Mouse (Mus musculus): Measurements from ENCODE around the gene Cox19.
"Not testable (repeated sequence)": the region's sequence is repeated elsewhere in the genome, so short reads cannot be mapped to it uniquely, and the experiment has no call there.

Gene Cox19

GRCm38 (mm10) chr5:139359244-139359643, 8.0 kb upstream of the Cox19 start:
- no peak for DNase-seq

DNA sequence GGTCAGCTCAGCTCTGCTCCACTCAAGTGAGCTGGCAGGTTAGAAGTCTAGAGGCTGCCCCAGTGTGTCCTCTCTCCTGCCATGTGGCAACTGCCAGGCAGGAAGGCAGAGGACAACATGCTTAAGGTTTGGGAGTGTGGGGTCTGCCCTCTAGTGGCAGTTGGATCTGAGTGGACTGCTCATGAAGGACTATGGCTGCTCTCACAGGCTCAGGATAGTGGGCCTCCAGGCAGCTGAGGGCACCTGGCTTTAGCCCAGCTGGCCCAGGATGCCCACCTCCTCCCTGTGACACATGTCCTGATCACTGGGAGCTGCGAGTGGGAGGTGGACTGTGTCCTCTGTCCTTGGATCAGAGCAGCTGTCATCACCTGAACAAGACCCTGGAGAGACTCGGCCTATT, 7.4 kb upstream of the Cox19 start:
- peak in 1 of 2 experiments; percentile 60 for DNase-seq

- DNase-seq: peak; percentile 77 to 88
Measured at GRCm38 (mm10) chr5:139355235-139355772, 4.1 kb upstream of the Cox19 start.

DNA sequence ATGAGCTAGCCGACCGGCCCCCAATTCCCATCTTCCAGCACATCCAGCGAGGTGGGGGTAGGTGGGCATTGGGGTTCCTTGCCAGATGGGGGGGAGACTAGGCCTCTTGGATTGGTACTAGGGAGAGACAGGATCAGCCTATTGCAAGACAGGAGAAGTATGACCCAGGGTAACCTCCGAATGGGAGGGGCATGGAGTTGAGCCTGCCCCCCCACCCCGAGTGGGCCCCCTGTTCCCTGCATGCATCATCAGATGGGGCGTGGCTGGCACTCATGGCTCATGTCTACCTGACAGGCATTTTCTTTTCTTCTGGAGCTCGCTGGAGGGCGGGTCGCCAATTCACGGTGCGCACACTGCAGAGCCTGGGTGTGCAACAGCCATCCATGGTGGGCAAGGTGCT, 2.7 kb upstream of the Cox19 start:
- DNase-seq: no peak

GRCm38 (mm10) chr5:139353496-139353895, 2.3 kb upstream of the Cox19 start:
- DNase-seq: peak in 1 of 2 experiments; percentile 62

DNA sequence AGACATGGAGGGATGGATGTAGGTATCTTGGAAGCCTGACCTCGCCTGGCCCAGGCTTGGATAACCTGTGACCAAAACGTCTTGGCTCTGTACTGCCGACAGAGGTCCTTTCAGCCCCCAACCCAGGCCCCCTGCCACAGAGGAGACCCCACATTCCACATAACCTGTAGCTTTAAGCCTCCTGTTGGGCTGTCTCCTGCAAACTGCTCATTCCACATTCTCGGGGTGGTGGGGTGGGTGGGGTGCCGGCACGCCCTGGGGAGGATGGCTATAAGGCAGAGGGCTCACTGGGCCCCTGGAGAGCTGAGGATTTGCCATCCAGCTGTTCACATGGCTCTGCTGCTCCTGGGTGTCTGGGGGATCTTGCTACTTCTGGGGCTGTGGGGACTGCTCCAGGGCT, 1.1 kb upstream of the Cox19 start, which contains the start of gene Cyp2w1:
TSS of gene Cyp2w1 (plus strand) at position 301 of the 400 bp plus-strand sequence.
- no peak for DNase-seq

DNA sequence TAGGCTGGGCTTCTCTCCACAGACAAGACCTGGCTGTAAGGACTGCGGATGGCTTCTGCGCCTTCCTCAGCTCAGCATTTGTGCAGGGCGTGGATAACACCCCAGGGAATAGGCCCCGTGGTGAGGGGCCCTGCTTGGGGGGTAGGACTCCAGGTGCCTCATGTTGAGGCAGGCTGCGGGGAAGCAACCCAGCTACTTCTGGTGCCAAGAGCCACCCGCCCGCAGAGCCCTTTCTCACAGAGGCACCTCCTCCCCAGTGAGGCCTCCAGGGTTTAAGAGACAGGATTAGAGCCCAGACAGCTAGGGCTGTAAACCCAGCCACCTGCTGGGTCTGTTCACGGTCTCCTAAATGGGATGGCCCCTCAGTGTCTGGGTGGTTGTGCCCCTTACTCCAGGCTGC, 410 bp upstream of the Cox19 start:
- no peak for DNase-seq

GRCm38 (mm10) chr5:139349713-139350112, 1.5 kb downstream of the Cox19 start:
- no peak for DNase-seq

DNA sequence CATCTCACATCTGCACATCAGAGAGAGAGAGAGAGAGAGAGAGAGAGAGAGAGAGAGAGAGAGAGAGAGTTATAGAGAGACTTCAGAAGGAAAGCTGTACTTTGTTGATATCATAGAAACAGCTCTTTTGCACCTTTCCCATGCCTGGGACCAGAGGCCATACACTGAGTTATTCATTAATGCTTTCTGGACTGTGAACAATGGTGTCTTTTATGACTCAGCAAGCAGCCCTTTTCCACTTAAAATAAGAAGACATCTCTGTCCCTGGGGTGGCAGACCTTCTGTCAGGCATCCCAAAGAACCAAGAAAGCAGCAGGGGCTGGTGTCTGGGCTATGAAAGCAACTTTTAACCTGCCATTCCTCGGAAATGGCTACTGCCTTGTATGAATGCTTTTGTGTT, 4.0 kb downstream of the Cox19 start:
- no peak for DNase-seq

- DNase-seq: no peak
Measured at GRCm38 (mm10) chr5:139345364-139345714, 5.9 kb downstream of the Cox19 start.

GRCm38 (mm10) chr5:139344687-139345363, 6.4 kb downstream of the Cox19 start:
- DNase-seq: peak; percentile 96 to 98

DNA sequence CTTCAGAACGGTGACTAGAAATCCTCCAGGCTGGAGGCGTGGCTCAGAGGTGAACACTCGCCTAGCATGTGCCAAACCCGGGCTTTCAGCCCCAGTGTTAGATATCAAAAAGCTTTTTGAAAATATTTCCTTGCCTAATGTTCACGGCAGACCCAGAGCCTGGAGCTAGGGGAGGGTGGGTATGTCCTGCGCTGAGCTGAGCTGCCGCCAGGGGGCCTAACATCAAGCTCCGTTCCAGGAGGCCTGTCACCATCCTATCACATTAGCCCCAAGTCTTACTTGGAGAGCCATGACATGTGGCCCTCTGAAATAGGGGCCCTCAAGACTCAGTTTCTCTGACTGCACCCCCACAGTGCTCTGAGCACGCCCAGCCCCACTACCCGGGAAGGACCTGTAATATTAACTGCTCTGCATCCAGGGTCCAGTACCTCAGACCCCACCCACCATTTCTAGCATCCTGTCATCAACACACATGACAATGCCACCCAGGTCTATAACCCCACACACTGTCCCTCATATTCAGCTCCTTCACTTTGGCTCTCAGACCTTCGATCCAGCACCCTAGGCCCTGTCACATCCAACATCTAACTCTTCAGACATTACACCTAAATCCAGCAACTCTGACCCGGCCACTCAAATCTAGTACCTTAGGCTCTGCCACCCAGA, 7.1 kb downstream of the Cox19 start:
- peak; percentile 85 to 89 for DNase-seq

GRCm38 (mm10) chr5:139338891-139339290, 12.3 kb downstream of the Cox19 start:
- DNase-seq: no peak

DNA sequence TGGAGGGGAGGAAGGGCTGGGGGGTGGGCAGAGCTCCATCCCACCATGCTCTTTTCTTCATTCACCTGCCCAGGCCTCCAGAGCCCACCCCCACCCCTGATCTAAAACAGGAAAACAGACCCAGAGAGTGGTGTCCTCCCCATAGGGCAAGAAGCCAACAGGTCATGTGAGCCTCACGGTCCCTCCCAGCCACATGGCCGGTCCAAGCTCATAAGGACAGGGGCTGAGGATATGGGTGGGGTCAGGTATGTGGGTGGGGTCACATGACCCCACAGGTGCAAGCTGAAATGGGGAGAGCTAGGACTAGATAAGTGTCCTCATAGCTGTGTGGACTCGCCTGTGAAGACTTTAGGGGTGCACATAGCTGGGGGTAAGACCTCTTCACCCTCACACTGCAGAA, 12.8 kb downstream of the Cox19 start:
- no peak for DNase-seq

DNA sequence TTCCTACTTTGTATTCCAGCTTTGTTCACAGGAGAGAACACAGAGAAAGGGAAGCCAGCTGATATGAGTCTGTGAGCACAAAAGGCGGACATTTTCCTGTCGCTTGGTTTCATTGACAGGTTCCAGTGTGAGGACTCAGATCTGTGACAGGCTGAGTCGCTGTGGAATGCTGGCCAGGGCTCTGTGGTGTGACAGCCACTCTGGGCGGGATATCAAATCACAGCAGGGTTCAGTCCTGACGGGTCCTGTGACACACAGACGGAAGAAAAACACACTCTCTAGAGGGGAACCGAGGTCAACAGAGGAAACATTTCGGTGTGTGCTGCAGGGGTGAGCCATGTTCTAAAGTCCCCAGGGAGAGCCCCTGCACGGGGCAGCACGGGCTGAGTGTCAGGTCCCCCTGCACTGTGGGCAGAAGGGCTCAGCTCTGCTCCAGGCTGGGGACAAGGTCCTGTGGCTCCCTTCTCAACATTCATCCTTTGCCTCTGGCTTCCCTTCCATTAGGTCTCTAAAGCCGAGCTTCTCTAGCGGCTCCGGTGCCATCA, 13.3 kb downstream of the Cox19 start:
- no peak for DNase-seq

DNA sequence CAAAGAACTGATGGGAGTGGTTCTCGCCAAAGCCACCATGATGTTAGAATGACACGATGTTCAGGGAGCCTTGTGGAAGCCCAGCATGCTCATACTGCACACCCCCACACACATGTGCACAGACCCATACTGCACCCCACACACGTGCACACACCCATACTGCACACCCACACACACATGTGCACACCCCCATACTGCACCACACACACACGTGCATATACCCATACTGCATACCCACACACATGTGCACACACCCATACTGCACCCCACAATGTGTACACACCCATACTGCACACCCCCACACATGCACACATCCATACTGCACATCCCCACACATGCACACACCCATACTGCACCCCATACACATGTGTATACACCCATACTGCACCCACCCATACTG, 15.6 kb downstream of the Cox19 start:
- DNase-seq: no peak

DNA sequence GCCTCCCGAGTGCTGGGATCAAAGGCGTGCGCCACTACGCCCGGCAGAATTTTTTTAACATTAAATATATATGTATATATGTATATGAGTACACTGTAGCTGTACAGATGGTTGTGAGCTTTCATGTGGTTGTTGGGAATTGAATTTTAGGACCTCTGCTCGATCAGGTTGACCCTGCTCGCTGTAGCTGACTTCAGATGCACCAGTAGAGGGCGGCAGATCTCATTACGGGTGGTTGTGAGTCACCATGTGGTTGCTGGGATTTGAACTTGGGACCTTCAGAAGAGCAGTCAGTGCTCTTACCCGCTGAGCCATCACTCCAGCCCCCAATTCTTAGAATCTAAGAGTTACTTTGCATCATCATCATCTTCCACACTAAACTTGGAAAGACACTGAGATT, 16.8 kb downstream of the Cox19 start:
- not testable (repeated sequence) for DNase-seq

GRCm38 (mm10) chr5:139333301-139334013, 17.8 kb downstream of the Cox19 start:
- DNase-seq: no peak

DNA sequence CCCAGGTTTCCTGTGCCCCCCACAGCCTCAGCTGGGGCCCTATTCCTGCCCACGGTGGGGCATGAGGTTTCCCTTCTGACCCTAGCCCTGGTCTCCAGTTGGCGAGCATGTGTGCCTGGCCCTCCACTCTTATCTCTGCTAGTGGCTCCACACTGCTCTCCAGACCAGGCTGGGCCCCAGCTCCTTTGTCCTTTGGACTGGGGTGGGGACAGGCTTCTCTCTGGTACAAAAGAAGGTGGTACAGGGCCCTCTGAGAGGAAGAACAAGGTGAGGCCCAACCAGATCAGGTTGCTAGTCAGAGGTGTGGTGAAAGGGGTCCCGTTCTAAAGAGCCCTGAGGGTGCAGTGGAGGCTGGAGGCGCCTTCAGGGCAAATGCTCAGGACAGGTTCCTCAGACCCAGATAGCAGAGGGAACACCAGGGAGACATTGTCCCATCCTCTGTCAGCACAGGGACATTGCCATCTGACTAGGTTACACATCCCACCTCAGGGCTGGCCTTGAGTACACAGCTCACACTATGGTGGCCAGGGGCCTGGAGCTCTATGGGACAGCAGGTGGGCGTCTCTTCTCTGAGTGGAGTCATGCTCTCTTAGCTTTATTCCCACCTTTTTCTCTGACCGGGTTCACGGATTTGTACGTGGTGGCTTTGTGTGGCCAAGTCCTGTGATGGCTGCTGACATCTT, 18.5 kb downstream of the Cox19 start:
- no peak for DNase-seq

DNA sequence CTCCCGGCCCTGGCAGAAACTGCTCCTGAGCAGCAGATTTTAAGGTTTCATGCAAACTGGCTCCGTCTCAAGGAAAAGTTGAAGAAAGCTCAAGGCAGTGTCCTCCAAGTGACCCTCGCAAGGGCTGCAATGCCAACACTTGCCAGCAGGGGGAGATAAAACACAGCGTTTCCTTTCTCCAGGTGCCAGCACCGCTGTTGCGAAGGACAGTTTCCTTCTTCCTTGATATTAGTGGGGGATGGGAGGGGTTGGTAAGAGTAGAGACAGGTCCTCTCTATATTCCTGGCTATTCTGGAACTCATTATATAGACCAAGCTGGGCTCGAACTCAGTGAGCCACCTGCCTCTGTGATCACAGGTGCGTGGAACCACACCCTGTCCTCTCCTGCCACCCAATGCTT, 19.5 kb downstream of the Cox19 start:
- peak; percentile 76 to 87 for DNase-seq

DNA sequence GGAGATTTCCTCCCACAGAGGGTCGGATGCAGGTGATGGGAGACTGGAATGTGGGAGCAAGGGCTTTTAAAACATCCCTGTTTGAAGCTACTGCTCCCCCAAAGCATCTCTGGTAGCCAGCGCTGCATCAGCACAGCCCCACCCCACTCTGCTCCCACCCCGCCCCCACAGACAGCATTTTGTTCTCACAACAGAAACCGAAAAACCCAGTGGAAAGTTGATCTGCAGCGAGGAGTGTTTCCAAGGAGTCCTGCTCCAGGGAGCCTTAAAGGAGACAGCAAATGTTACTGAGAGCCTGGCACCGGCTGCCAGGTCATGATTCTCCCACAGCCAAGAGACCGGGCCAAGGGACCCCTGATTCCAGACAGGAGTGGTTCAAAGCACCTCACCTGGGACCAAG, 20.5 kb downstream of the Cox19 start:
- no peak for DNase-seq

GRCm38 (mm10) chr5:139327634-139328020, 23.6 kb downstream of the Cox19 start:
- no peak for DNase-seq

Measured in lung, postnatal 4 days (tissue).